Mouse (Mus musculus) thymus, postnatal 36 days (tissue): ENCODE measurements around the gene H2afz.
"Not testable (repeated sequence)": the region's sequence is repeated elsewhere in the genome, so short reads cannot be mapped to it uniquely, and the experiment has no call there.

ENCODE experiments used
- DNase-seq, 2 experiments: peaks; one replicate each; pipeline ENCODE4 v3.0.0; 2022; ENCODE audit warnings: mixed read lengths in 2 of 2

The H2afz gene

GRCm38 (mm10) chr3:137864124-137864987, at the start of gene H2afz:
H2afz (plus strand) TSS chr3:137864487.
- peak; percentile 98 to 99 for DNase-seq

- no peak for DNase-seq
These were observed 45.6 kb upstream of the H2afz start for GRCm38 (mm10) chr3:137818713-137819112.

- no peak for DNase-seq
These were observed 43.4 kb upstream of the H2afz start for GRCm38 (mm10) chr3:137820688-137821467.

- DNase-seq = no peak
These were observed 41.0 kb upstream of the H2afz start for GRCm38 (mm10) chr3:137823317-137823716.

GRCm38 (mm10) chr3:137827678-137828077, 36.6 kb upstream of the H2afz start:
- no peak for DNase-seq

GRCm38 (mm10) chr3:137831156-137831555, 33.1 kb upstream of the H2afz start:
- no peak for DNase-seq

GRCm38 (mm10) chr3:137833128-137833527, 31.2 kb upstream of the H2afz start:
- no peak for DNase-seq

- no peak for DNase-seq
These were observed 30.6 kb upstream of the H2afz start for GRCm38 (mm10) chr3:137833698-137834097.

- no peak for DNase-seq
These were observed 27.7 kb upstream of the H2afz start for GRCm38 (mm10) chr3:137836543-137836942.

GRCm38 (mm10) chr3:137838160-137838559, 26.1 kb upstream of the H2afz start:
- no peak for DNase-seq

- no peak for DNase-seq
These were observed 21.3 kb upstream of the H2afz start for GRCm38 (mm10) chr3:137842944-137843343.

- no peak for DNase-seq
These were observed 20.0 kb upstream of the H2afz start for GRCm38 (mm10) chr3:137844263-137844662.

GRCm38 (mm10) chr3:137846552-137846951, 17.7 kb upstream of the H2afz start:
- DNase-seq = no peak

- DNase-seq = no peak
These were observed 15.9 kb upstream of the H2afz start for GRCm38 (mm10) chr3:137848354-137848753.

- no peak for DNase-seq
These were observed 14.6 kb upstream of the H2afz start for GRCm38 (mm10) chr3:137849697-137850096.

GRCm38 (mm10) chr3:137851196-137851595, 13.1 kb upstream of the H2afz start:
- no peak for DNase-seq

GRCm38 (mm10) chr3:137853011-137853410, 11.3 kb upstream of the H2afz start:
- DNase-seq = not testable (repeated sequence)

- no peak for DNase-seq
These were observed 9.0 kb upstream of the H2afz start for GRCm38 (mm10) chr3:137855328-137855727.

GRCm38 (mm10) chr3:137856061-137856460, 8.2 kb upstream of the H2afz start:
- no peak for DNase-seq

- no peak for DNase-seq
These were observed 3.7 kb upstream of the H2afz start for GRCm38 (mm10) chr3:137860394-137861170.

GRCm38 (mm10) chr3:137861436-137861835, 2.9 kb upstream of the H2afz start:
- no peak for DNase-seq

GRCm38 (mm10) chr3:137862600-137862999, 1.7 kb upstream of the H2afz start:
- no peak for DNase-seq
